Mouse (Mus musculus) layer of hippocampus, postnatal 10 days (tissue): Measurements from ENCODE around the gene Ctsw. TPM values are rescaled to one million over a fixed set of nuclear protein-coding genes. Genes with fewer than 3 reads are reported as not detected.
"Not testable (repeated sequence)": the region's sequence is repeated elsewhere in the genome, so short reads cannot be mapped to it uniquely, and the experiment has no call there.

Experiments used
- DNase-seq, 2 experiments: peaks; one replicate each; pipeline ENCODE4 v3.0.0; 2021; ENCODE audit warnings: low spot score in 2 of 2
- long read RNA-seq: library from polyadenylated mRNA; stranded (forward); transcript quantifications from one replicate; pipeline ENCODE4 v2.0.0, GENCODE M21; 2023
- total RNA-seq, 2 experiments: library from RNA; stranded (reverse); gene quantifications; 2 replicates each; pipeline ENCODE4 v1.2.3; 2021

The Ctsw gene
- 1 to 10 TPM; 2.6 to 2.9 TPM for total RNA-seq
- long read RNA-seq, partial matches to known transcripts, result 0 of 4 reads
- long read RNA-seq, other reads (novel, unspliced or antisense), result 2 of 4 reads

DNA sequence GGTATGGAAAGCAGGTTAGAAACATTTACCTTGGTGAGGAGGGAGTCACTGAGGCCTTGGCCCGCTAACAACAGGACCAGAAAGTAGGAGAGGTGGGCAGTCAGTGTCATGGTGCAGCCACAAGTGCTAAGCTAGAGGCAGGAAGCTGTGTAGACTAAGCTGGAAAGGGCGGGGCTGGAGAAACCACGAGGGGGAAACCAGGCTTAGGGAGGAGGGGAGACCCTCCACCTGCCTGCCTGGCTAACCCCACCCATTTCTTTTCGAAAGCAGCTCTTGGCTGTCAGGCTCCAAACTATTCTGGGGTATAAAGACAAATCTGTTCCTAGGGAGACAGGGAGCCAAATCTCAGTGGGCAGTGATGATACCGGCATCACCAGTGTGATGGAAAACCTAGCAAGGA is at the start of gene Ctsw:
Ctsw (minus strand) TSS at position 134 of the 400 bp plus-strand sequence.
- DNase-seq, result no peak

DNA sequence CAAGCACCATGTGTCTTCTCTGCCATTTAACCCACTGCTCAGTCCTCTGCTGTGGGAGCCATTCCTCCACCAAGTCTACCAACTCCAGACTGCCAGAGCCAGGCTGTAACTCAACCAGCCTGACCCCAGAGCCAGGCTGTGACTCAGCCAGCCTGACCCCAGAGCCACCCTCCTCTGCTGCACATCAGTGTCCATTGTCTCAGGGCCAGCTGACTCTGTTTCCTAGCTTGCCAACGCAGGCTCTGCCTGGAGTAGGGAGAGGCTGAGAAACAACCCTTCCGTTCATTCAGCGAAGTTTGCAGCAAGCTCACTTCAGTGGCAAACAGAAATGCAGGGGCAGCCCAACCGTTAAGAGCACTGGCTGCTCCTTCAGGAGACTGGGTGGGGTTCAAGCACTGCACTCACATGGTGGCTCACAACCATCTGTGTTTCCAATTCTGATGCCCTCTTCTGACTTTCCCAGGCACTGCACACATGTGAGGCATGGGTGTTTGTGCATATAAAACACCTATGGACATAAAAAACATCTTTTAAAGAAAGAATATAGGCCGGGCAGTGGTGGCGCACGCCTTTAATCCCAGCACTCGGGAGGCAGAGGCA is 48.7 kb upstream of the Ctsw start:
- no peak for DNase-seq

DNA sequence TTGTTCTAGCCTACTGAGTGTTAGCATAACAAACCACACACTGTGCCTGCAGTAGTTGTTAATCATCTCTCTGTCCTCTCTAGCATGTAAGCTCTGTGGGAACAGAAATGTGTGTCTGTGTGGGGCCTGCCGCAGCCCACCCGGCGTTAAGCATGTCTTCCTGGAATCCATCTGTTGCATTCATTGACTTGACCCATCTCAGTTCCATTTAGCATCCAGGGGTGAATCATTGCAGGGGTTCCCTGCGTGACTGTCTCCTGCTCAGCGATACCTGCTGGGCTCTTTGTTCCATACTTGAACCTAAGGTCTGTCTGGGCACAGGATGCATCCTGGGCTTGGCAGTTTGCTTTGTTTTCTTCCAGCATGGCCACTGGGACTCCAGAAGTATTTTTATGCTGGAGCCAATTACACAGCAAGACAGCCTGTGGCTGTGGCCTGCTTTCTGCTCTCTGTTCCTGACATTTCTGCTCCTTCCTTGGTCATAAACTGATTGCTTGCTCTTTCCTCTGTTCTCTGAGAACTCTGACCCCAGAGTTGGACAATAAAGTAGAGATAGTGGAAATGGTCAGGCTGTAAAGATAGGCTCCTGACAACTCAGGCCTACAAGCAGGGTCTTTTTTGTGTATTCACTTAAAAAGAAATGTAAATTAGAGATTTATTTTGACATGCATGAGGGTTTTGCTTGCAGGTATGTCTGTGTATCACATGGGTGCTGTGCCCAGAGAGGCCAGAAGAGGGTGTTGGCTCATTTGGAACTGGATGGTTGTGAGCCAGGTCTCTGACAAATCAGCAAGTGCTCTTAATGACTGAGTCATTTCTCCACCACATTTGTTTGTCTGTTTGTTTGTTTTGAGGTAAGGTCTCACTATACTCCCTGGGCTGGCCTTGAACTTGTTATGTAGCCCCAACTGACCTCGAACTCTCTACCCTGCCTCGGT is 47.8 kb upstream of the Ctsw start:
- no peak for DNase-seq

DNA sequence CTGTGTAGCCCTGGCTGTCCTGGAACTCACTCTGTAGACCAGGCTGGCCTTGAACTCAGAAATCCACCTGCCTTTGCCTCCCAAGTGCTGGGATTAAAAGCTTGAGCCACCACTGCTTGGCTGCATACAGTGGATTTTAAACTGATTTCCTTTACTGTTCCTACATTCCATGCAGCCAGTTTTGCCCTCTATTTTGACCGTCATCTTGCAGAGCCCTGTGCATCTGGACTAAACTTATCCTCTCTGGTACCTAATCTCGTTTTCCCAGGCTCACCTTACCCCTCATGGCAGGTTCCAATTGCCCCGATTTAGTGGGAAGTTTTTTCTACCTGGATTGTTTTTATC is 44.7 kb upstream of the Ctsw start:
- no peak for DNase-seq

DNA sequence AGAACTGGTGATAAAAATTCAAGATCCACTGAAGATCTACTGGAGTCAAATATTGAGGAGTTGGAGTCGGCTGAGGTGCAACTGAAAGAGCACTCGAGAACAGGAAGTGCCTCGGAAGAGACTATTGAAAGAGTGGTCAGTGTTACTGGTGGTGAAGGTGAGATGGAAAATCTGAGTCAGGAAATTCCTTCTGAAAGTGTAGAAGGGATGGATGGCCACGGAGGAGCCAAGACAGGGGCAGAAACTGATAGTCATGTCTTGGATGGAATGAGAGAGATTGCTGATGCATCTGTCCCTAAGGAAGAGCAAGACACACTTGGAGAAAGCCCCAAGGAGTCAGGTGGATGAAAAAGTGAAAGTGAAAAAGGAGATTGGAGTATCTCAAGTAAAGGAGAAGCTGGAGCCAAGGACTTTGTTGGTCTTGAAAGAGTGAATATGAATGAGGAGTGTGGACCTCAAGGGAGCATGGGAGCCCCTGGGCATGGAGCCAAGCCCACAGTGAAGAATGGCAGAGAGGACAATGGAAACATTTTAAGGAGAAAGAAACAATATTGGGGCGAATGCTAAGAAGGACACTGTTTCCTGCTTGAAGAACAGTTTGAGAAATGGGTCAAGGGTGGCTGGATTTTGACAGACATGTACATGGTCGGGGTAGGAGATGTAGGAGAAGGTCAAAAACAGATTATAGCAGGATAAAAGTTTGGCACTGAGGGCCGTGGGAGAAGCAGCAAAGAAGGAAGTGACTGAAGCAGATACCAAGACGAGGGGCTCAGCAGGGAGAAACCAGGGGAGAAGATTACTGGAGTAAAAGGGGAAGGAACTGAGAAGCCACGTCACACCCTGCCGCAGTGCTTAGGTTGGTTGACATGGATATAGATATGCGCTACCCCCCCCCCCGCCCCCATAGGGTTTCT is 44.0 kb upstream of the Ctsw start:
- DNase-seq, result peak in 1 of 2 experiments; percentile 17

DNA sequence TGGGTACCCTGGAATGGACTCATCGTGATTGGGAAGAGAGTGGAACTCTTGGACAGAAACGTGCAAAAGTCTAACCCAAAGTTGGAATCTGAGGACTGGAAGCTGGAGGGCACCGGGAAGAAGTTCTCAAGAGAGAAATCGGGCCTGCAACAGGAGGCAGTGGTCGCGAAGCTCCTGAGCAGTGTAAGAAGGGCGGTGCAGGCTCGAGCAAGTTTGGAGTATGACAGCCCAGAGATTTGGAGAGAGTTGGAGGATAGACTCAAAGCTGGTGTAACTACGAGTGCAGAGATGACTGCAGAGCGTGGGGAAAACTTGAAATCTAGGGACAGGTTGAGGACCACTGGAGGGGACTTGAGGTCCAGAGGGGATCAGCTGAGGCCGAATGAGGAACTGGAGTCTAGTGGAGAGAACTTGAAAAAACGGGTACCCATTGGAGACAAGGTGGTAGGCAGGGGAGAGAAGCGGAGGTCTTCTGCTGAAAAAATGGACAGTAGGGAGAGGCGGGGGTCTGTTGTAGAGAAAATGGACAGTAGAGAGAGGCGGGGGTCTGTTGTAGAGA is 42.8 kb upstream of the Ctsw start:
- DNase-seq, result no peak

DNA sequence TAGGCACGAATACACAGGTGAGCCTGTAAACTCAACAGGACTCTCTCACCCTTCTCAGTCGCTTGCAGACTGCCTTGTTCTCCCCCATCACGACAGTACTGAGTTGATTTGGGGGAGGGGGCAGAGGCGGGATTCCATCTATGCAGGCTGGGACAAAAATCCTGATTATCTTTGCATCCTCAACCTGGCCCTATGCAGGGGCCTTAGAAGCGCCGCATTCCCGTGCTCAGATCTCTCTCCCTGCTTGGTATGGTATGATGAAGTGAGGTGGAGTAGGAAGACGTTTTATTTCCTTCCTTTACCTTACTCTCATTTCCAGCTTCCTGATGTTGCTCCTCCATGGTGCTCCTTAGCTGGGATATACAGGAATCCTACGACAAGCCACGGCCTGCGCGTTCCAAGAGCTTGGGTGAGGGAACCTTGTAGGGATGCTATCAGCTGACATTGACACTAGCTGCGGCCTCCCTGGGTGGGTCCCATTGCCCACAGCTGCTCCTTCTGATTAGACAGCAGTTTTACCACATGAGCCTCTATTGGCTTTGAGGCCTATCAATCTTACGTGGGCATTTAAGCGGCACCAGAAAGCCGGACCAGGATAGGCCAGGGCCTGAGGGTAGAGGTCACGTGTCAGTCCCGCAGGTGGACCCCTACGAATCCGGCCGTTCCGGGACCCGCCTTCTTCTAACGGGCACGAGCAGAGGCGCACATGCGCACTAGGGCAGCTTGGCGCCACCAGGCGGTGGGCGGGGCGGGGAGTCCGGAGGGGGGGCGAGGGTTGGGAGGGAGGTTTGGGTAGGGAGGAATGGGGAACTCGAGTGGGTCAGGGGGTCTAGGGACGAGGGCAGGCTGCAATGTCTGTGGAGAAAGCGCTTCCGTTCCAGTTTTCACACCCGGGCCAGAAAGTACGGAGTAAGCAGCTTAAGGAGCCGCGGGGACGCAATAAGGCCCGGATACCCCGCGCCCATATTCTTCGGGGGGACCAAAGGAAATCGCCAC is 42.0 kb upstream of the Ctsw start, which contains the start of gene Snx32:
Snx32 (minus strand) TSS at position 508 of the 996 bp plus-strand sequence.
- DNase-seq, result peak; percentile 95 to 97

DNA sequence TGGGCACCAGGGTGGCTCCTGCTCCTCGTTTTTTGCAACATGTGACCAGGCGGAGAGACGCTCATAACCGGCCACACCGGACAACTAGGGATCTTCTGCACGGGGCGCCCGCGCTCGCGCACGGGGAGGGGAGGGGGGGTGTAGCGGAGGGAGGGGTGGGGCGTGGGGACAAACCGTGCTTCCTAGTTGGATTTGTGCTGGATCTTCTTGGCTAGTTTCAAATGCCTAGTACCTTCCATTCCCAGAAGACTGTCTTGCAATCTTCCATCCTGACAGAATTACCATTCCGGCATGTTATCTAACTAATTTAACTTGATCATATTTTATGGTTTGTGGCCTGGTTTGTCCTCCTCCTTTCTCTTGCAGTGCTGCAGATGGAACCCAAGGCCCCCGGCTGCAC is 35.4 kb upstream of the Ctsw start, which contains the start of gene 1700020D05Rik:
1700020D05Rik (minus strand) TSS at position 101 of the 400 bp plus-strand sequence.
- no peak for DNase-seq

DNA sequence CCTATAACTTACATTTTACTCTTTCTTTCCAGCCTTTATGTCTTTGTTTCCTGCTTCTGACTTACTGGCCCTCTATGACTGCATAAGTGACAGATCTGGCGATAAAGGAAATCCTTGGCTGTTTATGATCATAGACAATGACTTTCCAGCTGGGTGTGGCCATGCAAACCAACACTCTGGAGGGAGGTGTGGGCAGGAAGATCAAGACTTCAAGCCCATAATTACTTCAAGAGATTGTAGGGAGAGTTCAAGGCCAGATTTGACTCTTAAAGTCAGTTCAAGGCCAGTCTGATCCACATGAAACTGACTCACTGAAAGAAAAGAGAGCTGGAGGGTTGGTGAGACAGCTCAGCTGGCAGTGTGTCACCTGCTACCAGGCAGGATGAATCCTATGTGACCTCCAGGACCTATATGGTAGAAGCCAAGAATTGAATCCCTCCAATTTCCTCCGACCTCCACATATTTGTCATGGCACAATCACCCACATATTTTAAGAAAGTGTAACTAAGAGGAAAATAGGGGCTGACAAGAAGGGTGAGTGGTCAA is 32.1 kb upstream of the Ctsw start:
- no peak for DNase-seq

DNA sequence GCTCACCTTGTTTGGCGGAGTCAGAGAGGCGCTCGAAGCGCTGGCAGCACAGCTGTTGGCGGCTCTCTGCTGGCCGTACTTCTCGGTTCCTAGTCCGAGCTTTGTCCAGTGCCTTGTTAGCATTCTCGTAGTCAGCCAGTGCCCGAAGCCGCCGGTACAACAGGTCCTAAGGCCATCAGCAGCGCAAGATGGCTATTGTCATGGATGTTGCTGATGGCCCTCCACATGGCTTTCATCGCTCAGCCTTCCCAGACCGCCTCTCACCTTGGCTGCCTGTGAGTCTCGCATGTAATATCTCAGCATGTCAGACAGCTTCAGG is 27.7 kb upstream of the Ctsw start:
- DNase-seq, result no peak

DNA sequence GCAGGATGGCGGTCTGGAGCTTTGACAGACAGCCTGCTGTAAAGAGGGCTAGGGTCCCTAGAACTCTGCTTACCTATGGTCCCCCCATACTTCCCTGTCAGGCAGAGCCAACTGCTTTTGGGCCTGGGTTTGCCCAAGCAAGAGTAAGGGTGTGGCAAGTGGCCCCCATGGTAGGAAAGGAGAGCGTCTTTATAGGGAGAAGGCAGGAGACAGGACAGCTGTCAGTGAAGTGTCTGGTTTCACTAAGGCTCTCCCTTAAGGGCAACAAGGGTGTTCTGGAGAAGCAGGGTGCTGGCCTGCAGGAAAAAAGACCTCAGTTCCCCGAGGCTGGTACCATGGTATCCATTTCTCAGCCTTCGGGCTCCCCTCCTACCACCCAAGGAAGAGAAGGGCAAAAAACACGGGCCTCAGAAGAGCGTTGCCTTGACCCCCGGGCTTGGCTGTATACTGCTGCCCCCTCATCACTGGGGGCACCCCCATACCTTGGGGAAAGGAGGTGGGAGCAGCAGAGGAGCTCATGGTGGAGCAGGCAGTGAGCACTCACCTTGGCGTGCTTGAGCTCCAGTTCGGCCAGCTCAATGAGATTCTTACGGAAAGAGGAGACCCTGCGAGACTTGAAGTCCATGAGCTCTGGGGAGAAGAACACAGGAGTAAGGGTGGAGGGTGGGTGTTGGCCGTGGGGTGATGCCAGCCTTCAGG is 27.2 kb upstream of the Ctsw start:
- DNase-seq, result no peak

DNA sequence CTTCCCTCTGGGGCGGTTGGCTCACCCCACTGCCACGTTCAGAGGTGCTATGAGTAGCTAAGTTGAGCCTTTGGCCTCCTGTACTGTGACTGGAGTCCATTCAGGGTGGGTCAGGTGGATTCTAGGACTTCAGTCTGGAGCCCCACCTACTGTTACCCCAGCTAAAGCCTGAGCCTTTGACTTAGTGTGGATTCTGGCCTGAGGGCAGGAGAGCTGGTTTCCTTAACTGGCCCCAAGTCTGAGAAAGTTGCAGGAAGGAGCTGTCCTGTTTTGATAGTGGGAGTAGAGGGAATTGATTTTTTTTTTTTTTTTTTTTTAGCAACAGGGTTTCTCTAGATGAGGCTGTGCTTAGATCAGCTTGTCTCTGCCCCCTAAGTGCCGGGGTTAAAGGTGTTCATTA is 26.0 kb upstream of the Ctsw start:
- no peak for DNase-seq

DNA sequence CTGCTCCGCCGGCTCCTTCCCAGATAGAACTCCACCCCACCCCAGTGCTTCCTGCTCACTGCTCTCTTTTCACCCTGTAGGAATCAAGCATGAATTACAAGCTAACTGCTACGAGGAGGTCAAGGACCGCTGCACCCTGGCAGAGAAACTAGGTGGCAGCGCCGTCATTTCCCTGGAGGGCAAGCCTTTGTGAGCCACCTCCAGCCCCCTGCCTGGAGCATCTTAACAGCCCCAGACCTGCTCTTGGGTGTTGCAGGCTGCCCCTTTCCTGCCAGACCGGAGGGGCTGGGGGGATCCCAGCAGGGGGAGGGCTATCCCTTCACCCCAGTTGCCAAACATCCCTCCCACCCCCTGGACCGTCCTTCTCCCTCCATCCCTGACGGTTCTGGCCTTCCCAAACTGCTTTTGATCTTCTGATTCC is 25.0 kb upstream of the Ctsw start:
- DNase-seq, result not testable (repeated sequence)

DNA sequence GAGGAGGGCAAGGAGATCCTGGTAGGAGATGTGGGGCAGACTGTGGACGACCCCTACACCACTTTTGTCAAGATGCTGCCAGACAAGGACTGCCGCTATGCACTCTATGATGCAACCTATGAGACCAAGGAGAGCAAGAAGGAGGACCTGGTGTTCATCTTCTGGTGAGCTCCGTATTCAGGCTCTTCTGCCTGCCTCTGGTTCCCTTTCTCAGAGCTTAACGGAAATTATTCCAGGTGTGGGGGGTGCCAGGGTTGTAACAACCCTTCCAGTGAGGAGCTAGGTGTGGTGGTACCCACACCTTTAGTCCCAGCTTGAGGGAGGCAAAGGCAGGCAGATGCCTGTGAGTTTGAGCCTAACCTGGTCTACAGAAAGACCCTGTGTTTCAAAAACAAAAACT is 24.3 kb upstream of the Ctsw start:
- DNase-seq, result no peak

DNA sequence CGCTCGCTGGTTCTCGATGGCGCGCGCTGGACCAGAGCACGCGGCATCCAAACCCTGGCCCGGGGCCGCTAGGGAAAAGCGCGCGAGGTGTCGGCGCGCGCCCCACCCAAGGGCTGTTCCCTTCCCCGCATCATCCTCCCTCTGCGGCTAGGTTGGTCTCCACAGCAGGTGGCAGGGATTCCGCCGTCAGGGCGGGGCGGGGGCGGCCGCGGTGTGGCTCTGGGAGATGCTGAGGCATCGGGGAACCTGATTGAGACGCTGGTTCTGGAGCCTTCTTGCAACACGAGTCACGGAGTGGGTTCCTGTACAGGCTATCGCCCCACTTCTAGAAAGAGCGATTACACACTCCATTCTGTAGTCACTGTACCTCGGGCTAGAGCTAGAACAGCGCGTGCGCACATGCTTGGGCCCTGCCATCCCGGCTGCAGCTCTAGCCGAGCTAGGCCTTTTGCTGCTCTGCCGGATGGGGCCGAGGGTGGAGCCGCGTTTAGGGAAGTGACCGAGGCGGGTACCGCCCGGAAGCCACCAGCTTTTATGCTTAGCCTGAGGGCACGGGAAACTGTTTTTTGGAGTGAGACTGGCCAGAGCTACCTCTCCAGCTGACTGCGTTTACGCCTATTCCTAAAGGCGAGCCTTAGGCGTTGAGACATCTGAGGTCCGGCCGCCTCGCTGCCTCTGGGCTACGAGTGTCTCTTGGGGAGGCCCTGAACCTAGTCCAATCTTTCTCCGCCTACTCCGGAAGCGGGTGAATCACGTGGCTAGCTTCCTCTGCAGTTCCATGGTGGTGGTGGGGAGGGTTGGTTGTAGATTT is 22.8 kb upstream of the Ctsw start:
- DNase-seq, result peak; percentile 79 to 81

DNA sequence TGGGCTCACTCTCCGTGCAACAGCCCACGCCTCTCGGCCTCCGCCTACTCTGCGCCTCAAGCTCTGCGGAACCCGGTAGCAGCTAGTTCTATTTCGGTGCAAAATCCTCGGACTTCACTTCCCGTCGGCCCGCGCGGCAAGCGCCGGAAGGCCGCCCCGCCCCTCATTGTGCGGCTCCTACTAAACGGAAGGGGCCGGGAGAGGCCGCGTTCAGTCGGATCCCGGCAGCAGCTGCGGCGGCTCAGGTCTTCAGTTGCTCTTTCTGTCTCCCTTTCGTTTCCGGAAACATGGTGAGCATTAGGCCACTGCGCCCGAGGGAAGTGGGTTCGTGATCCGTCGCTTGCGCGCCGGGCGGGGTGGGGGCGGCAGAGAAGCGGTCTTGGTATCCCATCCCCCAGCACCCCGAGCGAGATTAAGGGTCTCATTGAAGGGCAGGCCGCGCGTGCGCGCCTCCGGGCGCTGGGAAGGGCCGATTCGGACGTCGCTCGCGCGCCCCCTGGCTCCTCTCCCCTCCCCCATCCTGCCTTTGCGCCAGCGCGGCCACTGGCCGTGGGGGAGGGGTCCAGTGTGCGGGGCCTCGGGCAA is 22.1 kb upstream of the Ctsw start, which contains the start of gene Cfl1:
Cfl1 (plus strand) TSS at position 143 of the 585 bp plus-strand sequence.
- peak; percentile 89 to 94 for DNase-seq

DNA sequence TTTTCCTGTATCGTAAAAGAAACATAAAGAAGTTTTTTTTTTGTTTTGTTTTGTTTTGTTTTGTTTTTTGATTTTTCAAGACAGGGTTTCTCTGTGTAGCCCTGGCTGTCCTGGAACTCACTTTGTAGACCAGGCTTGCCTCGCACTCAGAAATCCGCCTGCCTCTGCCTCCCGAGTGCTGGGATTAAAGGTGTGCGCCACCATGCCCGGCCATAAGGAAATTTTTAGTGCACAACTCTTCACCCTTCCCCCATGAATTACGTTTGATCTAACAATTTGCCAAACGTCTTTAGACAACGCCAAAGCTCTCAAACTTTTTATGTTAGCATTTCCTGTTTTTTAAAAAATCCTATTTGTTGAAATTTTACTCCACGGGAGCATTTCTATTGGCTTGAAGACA is 21.4 kb upstream of the Ctsw start:
- not testable (repeated sequence) for DNase-seq
